Mouse (Mus musculus): ENCODE measurements around the gene Grik1.

The Grik1 gene

DNA sequence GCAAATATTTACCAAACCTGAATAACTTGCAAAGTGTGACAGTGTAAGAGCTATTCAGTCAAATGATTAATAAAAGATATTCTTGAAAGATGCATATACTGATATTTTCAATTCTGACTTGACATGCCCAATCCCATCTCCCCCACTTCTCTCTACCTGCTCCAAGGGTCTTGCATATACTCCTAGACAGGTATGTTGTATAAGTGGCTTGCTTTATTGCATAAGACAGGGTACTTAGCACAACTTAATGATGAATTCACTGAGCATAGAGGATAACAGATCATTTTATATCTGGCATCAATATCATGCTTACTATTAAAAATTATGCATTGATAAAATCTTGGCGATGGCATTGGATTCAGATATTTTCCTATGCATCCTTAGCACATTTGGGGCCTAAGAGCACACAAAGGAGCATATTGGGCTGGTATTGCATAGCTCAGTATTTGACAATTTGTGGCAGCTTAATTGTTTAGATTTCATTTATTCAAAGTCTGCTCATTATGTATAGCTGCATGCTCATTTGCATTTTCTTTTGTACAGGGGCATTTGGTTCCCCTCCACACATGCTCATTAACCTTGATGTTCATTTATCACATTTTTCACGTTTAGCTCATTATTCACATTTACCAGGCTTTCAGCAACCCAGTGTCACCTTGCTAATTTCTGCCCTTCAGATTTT is 316.5 kb downstream of the Grik1 start:
- no peak for TF ChIP-seq CTCF (conservative IDR thresholded peaks at IDR 0.05; ENCODE audit: low read length)
- no peak for TF ChIP-seq POU5F1 (IDR thresholded peaks at IDR 0.05; ENCODE audit: borderline replicate concordance, low read length)
- Histone ChIP-seq H3K4me1 (replicated peaks; ENCODE audit: low read depth, low read length) (no peaks in the 10 kb centered on the region), H3K9me3 (ENCODE audit: low read length) (no peaks in the 10 kb centered on the region), H3K4me3 (replicated peaks; ENCODE audit: low read length) (no peak overlapping the region), H3K27me3 (ENCODE audit: insufficient read depth, low read length) (no peaks in the 10 kb centered on the region), H3K36me3 (ENCODE audit: insufficient read depth, low read length) (no peaks in the 10 kb centered on the region)

DNA sequence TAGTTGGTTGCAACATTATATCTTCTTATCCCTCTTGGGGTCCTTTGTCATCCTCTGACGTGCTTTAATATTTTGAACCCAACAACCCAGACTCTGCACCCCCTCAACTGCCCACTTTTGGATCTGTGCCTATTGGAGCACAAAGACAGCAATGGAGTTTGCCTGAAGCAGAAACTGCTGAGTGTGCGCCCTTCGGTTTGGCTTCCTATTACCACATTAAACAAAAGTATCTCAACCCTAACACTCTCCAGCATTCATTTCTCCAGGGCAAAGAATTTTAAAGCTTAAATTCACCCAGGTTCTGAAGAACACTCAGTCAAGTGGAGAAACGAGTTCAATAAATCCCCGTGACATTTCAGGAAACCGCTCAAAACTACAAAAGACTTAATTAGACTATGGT is 318.2 kb downstream of the Grik1 start:
- no peaks in the 10 kb centered on the region for H3K4me1 ChIP-seq (replicated peaks; ENCODE audit: low read depth, low read length)
- no peaks in the 10 kb centered on the region for H3K9me3 ChIP-seq (ENCODE audit: low read length)
- H3K27me3 ChIP-seq (ENCODE audit: insufficient read depth, low read length), result no peaks in the 10 kb centered on the region
- no peaks in the 10 kb centered on the region for H3K36me3 ChIP-seq (ENCODE audit: insufficient read depth, low read length)
- H3K4me3 ChIP-seq (replicated peaks; ENCODE audit: low read length), result no peak overlapping the region
- TF ChIP-seq NANOG (IDR thresholded peaks at IDR 0.05; ENCODE audit: borderline replicate concordance, low read length), result no peak
- no peak for TF ChIP-seq CTCF (conservative IDR thresholded peaks at IDR 0.05; ENCODE audit: low read length)
- no peak for TF ChIP-seq POU5F1 (IDR thresholded peaks at IDR 0.05; ENCODE audit: borderline replicate concordance, low read length)

DNA sequence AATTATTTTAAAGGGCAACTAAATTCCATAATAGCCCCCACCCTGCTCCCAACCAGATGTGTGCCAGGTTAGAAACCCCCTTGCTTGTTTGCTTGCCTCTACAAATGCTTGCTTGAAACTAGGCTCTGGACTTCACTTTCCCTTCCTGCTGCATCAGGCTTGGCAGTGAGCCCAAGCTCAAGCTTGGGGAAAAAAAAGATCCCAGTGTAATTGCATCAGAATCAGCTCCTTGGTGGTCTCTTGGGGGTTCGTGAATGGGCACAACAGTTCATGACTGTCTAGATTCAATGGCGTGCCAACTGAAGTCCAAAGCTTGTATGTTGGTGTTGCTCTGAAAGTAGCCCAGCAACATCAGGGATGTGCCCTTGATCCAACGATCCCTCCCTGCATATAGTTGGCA is 320.1 kb downstream of the Grik1 start:
- TF ChIP-seq NANOG (IDR thresholded peaks at IDR 0.05; ENCODE audit: borderline replicate concordance, low read length) (no peak), CTCF (conservative IDR thresholded peaks at IDR 0.05; ENCODE audit: low read length) (no peak), POU5F1 (IDR thresholded peaks at IDR 0.05; ENCODE audit: borderline replicate concordance, low read length) (no peak)
- Histone ChIP-seq H3K36me3 (ENCODE audit: insufficient read depth, low read length) (no peaks in the 10 kb centered on the region), H3K27me3 (ENCODE audit: insufficient read depth, low read length) (no peaks in the 10 kb centered on the region), H3K4me1 (replicated peaks; ENCODE audit: low read depth, low read length) (no peaks in the 10 kb centered on the region), H3K4me3 (replicated peaks; ENCODE audit: low read length) (no peak overlapping the region), H3K9me3 (ENCODE audit: low read length) (no peaks in the 10 kb centered on the region)

DNA sequence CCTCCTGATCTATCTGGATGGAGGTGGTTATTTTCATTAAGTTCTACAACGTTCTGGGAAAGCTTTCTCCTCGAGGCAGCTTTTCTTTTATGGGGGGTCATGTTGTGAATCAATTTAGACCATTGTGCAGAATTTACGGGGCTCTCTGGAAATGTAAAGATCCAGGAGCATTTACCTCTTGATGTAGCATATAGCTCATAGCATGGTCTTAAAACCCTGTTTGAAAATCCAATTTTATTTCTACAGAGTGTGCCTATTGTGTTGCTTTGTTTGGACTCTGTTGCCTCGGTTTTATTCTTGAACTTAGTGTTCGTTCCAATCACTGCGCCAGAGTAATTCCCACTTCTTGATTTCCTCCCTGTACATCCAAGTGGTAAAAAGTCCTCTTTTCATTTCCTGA is 328.6 kb downstream of the Grik1 start:
- Histone ChIP-seq H3K9me3 (ENCODE audit: low read length) (no peaks in the 10 kb centered on the region), H3K27me3 (ENCODE audit: insufficient read depth, low read length) (no peaks in the 10 kb centered on the region), H3K4me3 (replicated peaks; ENCODE audit: low read length) (no peak overlapping the region), H3K36me3 (ENCODE audit: insufficient read depth, low read length) (no peaks in the 10 kb centered on the region), H3K4me1 (replicated peaks; ENCODE audit: low read depth, low read length) (no peaks in the 10 kb centered on the region)
- no peak for TF ChIP-seq CTCF (conservative IDR thresholded peaks at IDR 0.05; ENCODE audit: low read length)

DNA sequence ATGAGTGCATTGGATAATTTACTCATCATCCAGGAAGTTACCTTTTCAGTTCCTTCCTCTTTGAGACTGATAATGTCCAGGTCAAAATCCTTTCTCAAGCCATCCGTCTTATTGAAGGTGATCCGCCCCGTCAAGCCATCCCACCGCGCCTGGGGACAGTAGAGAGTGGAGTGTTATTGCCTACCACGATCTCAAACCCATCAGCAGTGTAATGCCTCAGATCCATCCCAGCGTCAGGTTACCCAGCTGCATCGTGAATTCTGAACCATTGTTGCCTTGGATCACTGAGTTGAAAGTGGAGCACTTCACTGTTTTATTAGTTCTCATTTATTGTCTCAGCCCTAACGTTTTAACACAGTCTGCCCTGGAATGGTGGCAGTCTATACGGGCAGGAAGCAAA is 332.6 kb downstream of the Grik1 start:
- TF ChIP-seq POU5F1 (IDR thresholded peaks at IDR 0.05; ENCODE audit: borderline replicate concordance, low read length) (no peak), CTCF (conservative IDR thresholded peaks at IDR 0.05; ENCODE audit: low read length) (no peak), NANOG (IDR thresholded peaks at IDR 0.05; ENCODE audit: borderline replicate concordance, low read length) (no peak)
- no peaks in the 10 kb centered on the region for H3K36me3 ChIP-seq (ENCODE audit: insufficient read depth, low read length)

DNA sequence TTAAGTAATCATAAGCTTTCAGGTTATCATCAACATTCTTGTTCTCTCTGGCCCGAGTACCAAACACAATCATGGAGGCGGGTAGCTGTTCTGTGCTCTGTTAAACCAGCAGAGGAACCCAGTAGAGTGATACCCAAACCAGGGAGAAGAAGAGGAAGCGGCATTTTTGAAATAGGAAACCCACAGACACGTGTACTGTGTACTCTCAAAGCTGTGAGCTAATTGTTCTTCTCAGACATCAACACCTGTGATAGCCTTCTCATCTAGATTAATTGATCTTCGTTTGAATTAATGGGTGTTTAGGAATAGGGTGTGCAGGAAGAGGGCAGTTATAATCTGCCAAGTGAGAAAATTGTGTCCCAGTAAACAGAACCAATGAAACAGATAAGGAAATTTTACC is 333.9 kb downstream of the Grik1 start:
- Histone ChIP-seq H3K9me3 (ENCODE audit: low read length) (no peaks in the 10 kb centered on the region), H3K27me3 (ENCODE audit: insufficient read depth, low read length) (no peaks in the 10 kb centered on the region), H3K36me3 (ENCODE audit: insufficient read depth, low read length) (no peaks in the 10 kb centered on the region), H3K4me1 (replicated peaks; ENCODE audit: low read depth, low read length) (no peaks in the 10 kb centered on the region), H3K4me3 (replicated peaks; ENCODE audit: low read length) (no peak overlapping the region)
- TF ChIP-seq POU5F1 (IDR thresholded peaks at IDR 0.05; ENCODE audit: borderline replicate concordance, low read length) (no peak), CTCF (conservative IDR thresholded peaks at IDR 0.05; ENCODE audit: low read length) (no peak), NANOG (IDR thresholded peaks at IDR 0.05; ENCODE audit: borderline replicate concordance, low read length) (no peak)

More for the DNA sequence above, 332.6 kb downstream of the Grik1 start:
- no peaks in the 10 kb centered on the region for H3K4me1 ChIP-seq (replicated peaks; ENCODE audit: low read depth, low read length)
- no peaks in the 10 kb centered on the region for H3K9me3 ChIP-seq (ENCODE audit: low read length)
- no peaks in the 10 kb centered on the region for H3K27me3 ChIP-seq (ENCODE audit: insufficient read depth, low read length)
- no peak overlapping the region for H3K4me3 ChIP-seq (replicated peaks; ENCODE audit: low read length)

DNA sequence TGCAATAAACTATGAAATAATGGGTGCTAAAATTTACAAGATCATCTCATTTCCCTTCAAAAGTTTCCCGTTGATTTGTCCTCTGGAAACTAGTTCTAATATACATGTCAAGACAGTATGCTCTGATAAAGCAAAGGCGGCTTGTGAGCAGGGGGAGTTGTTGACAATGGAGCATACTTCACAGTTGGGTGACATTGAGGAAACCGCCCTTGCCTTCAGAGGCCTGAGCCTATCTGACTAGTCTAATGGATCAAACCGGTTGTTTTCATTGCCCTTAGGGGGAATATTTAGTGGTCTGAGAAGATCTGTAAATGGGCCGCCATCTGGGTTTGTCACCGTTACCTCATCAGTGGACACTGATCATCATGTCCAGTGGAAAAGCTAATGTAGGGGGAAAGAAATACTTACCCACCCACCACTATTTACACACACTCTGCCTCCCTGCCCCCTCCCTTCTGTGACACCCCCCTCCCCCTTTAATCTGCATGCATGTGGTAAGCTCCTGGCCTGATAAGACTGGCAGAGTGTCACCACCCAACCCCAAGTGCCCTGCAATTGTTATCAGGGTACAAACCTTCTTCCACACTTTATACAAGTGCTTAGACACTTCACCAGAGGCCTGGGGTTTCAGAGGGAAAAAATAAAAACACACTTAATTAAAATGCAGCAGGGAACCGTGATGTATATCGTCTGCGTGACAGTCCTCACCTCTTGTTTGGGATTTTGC is 335.2 kb downstream of the Grik1 start:
- Histone ChIP-seq H3K4me1 (replicated peaks; ENCODE audit: low read depth, low read length) (no peaks in the 10 kb centered on the region), H3K27me3 (ENCODE audit: insufficient read depth, low read length) (no peaks in the 10 kb centered on the region), H3K9me3 (ENCODE audit: low read length) (no peaks in the 10 kb centered on the region), H3K4me3 (replicated peaks; ENCODE audit: low read length) (no peak overlapping the region), H3K36me3 (ENCODE audit: insufficient read depth, low read length) (no peaks in the 10 kb centered on the region)
- TF ChIP-seq CTCF (conservative IDR thresholded peaks at IDR 0.05; ENCODE audit: low read length), result no peak
- TF ChIP-seq NANOG (IDR thresholded peaks at IDR 0.05; ENCODE audit: borderline replicate concordance, low read length), result no peak
- no peak for TF ChIP-seq POU5F1 (IDR thresholded peaks at IDR 0.05; ENCODE audit: borderline replicate concordance, low read length)

DNA sequence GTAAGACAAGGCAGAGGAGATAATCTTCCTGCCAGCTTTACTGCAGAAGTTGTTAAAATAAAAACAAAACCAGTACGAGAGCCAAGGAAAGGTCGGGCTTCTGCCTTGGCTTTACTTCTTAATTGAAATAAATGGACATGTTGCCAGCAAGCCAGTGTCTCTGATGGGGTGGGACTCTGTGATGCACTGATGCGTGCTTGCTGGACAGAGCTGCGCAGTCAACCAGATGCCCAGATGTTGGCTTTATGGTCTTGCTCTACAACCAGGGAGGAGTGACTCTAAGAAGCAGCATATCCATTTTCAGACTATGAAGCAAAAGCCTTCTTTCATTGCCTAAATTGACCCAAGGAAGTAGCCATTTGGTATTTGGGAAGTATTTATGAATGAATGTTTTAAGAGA is 336.9 kb downstream of the Grik1 start:
- no peaks in the 10 kb centered on the region for H3K4me1 ChIP-seq (replicated peaks; ENCODE audit: low read depth, low read length)
- H3K27me3 ChIP-seq (ENCODE audit: insufficient read depth, low read length), result no peaks in the 10 kb centered on the region
- TF ChIP-seq POU5F1 (IDR thresholded peaks at IDR 0.05; ENCODE audit: borderline replicate concordance, low read length) (no peak), NANOG (IDR thresholded peaks at IDR 0.05; ENCODE audit: borderline replicate concordance, low read length) (no peak), CTCF (conservative IDR thresholded peaks at IDR 0.05; ENCODE audit: low read length) (no peak)
- H3K36me3 ChIP-seq (ENCODE audit: insufficient read depth, low read length), result no peaks in the 10 kb centered on the region
- no peaks in the 10 kb centered on the region for H3K9me3 ChIP-seq (ENCODE audit: low read length)
- no peak overlapping the region for H3K4me3 ChIP-seq (replicated peaks; ENCODE audit: low read length)

DNA sequence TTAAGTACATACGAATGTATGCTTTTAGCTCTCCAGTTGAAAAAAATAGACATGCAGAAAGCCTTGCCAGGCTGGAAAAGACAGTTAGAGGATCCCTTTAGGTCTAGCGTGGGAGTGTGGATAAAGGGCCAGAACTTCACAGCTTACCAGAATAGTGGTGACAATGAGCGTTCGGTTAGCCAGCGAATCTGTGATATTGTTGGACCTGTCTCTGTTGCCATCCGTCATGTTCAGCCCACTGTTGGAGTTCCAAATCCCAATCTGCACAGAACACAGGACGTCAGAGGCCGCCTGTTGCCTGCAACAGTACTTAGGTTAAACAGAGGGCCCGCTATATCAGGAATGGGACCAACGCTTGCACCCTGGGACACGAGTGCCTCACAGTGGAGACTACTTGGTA is 340.2 kb downstream of the Grik1 start:
- no peak overlapping the region for H3K4me3 ChIP-seq (replicated peaks; ENCODE audit: low read length)
- no peaks in the 10 kb centered on the region for H3K4me1 ChIP-seq (replicated peaks; ENCODE audit: low read depth, low read length)
- H3K9me3 ChIP-seq (ENCODE audit: low read length), result no peaks in the 10 kb centered on the region
- no peak for TF ChIP-seq POU5F1 (IDR thresholded peaks at IDR 0.05; ENCODE audit: borderline replicate concordance, low read length)
- no peak for TF ChIP-seq CTCF (conservative IDR thresholded peaks at IDR 0.05; ENCODE audit: low read length)
- no peak for TF ChIP-seq NANOG (IDR thresholded peaks at IDR 0.05; ENCODE audit: borderline replicate concordance, low read length)
- H3K27me3 ChIP-seq (ENCODE audit: insufficient read depth, low read length), result no peaks in the 10 kb centered on the region
- H3K36me3 ChIP-seq (ENCODE audit: insufficient read depth, low read length), result no peaks in the 10 kb centered on the region
